Mouse (Mus musculus) activated CD4-positive, CD25-positive, alpha-beta regulatory T cell, adult 4 months (primary cell): ENCODE data around the gene 2210016L21Rik. TPM values are rescaled to one million over a fixed set of nuclear protein-coding genes. Genes with fewer than 3 reads are reported as not detected.
"Not testable (repeated sequence)": the region's sequence is repeated elsewhere in the genome, so short reads cannot be mapped to it uniquely, and the experiment has no call there.

ENCODE experiments used
- ATAC-seq: one replicate; pipeline ENCODE4 v1.8.0; 2017
- polyA plus RNA-seq, 2 experiments: library from polyadenylated mRNA; unstranded; fragments of 100-300 nt; shearing (Covaris generic); gene quantifications; one replicate each; pipeline ENCODE4 v1.2.1; 2017

The 2210016L21Rik gene
- 10 to 100 TPM; 38.4 to 39.0 TPM for polyA plus RNA-seq

- ATAC-seq = peak; percentile 99
Observed at GRCm38 (mm10) chr5:114942074-114942765, at the start of gene 2210016L21Rik. 2210016L21Rik (plus strand) TSS chr5:114942158.

- no peak for ATAC-seq
Observed at GRCm38 (mm10) chr5:114895542-114895941, 46.4 kb upstream of the 2210016L21Rik start.

- peak; percentile 35 for ATAC-seq
Observed at GRCm38 (mm10) chr5:114896688-114897373, 45.1 kb upstream of the 2210016L21Rik start, which contains the start of gene Oasl2. Oasl2 (plus strand) TSS chr5:114896936.

- peak; percentile 90 for ATAC-seq
Observed at GRCm38 (mm10) chr5:114897374-114897793, 44.6 kb upstream of the 2210016L21Rik start.

GRCm38 (mm10) chr5:114898857-114899256 is 43.1 kb upstream of the 2210016L21Rik start:
- no peak for ATAC-seq

- ATAC-seq = peak; percentile 28
Observed at GRCm38 (mm10) chr5:114902413-114902812, 39.5 kb upstream of the 2210016L21Rik start.

GRCm38 (mm10) chr5:114908598-114909305 is 33.2 kb upstream of the 2210016L21Rik start:
- ATAC-seq = no peak

- no peak for ATAC-seq
Observed at GRCm38 (mm10) chr5:114913686-114914085, 28.3 kb upstream of the 2210016L21Rik start.

GRCm38 (mm10) chr5:114914855-114915254 is 27.1 kb upstream of the 2210016L21Rik start:
- ATAC-seq = no peak

- no peak for ATAC-seq
Observed at GRCm38 (mm10) chr5:114915854-114916253, 26.1 kb upstream of the 2210016L21Rik start.

- ATAC-seq = no peak
Observed at GRCm38 (mm10) chr5:114916777-114917176, 25.2 kb upstream of the 2210016L21Rik start.

GRCm38 (mm10) chr5:114917357-114917756 is 24.6 kb upstream of the 2210016L21Rik start:
- not testable (repeated sequence) for ATAC-seq

GRCm38 (mm10) chr5:114921551-114922365 is 20.2 kb upstream of the 2210016L21Rik start:
- peak; percentile 88 for ATAC-seq

- ATAC-seq = peak; percentile 24
Observed at GRCm38 (mm10) chr5:114922366-114922731, 19.6 kb upstream of the 2210016L21Rik start.

GRCm38 (mm10) chr5:114922998-114923473 is 18.9 kb upstream of the 2210016L21Rik start, which contains the start of gene Oasl1:
Oasl1 (plus strand) TSS chr5:114923240.
- no peak for ATAC-seq

GRCm38 (mm10) chr5:114926153-114926684 is 15.7 kb upstream of the 2210016L21Rik start:
- ATAC-seq = no peak

- ATAC-seq = no peak
Observed at GRCm38 (mm10) chr5:114926753-114927152, 15.2 kb upstream of the 2210016L21Rik start.

- no peak for ATAC-seq
Observed at GRCm38 (mm10) chr5:114931626-114932025, 10.3 kb upstream of the 2210016L21Rik start.

- no peak for ATAC-seq
Observed at GRCm38 (mm10) chr5:114933206-114933605, 8.8 kb upstream of the 2210016L21Rik start.

- no peak for ATAC-seq
Observed at GRCm38 (mm10) chr5:114935838-114936237, 6.1 kb upstream of the 2210016L21Rik start.

GRCm38 (mm10) chr5:114941138-114941537 is 820 bp upstream of the 2210016L21Rik start:
- not testable (repeated sequence) for ATAC-seq

GRCm38 (mm10) chr5:114942766-114943130 is 790 bp downstream of the 2210016L21Rik start:
- no peak for ATAC-seq
